Mouse (Mus musculus) lung, postnatal 25 days (tissue): ENCODE results near the gene Slc18a3.

Source experiments
- DNase-seq: peaks from one replicate; pipeline ENCODE4 v3.0.0; 2022; ENCODE audit warnings: low spot score

Gene Slc18a3

DNA sequence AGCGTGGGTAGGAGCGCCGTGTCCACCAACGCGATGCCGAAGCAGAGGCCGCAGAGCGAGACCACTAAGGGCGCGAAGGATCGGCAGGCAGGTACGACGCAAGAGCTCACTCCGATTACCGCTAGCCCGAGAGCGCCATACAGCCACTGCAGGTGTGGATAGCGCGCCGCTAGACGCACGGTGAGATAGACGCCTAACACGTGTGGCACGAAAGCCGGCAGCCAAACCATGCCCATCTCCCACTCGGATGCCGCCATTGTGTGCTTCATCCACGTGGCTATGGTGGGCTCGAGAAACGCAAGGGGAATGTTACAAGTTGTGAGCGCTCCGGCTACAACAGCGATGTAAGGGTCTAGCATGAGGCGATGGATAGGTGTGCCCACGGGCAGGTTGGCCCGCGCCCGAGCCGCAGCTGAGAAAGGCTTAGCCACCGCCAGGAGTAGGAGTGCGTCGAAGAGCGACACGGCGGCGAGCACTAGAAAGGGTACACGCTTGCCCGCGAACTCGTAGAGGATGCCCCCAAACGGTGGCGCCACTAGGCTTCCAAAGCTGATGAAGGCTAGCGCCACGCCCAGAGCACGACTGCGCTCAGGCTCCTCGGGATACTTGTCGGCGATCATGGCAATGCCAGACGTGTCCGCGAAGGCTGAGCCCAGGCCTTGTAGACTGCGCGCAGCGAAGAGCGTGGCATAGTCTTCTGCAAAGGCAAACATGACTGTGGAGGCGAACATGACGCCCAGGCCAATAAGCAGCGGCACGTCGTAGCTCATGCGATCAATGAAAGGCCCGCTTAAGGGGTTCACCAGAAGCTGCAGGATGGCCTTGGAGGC lies 1.2 kb downstream of the Slc18a3 start:
- no peak for DNase-seq

DNA sequence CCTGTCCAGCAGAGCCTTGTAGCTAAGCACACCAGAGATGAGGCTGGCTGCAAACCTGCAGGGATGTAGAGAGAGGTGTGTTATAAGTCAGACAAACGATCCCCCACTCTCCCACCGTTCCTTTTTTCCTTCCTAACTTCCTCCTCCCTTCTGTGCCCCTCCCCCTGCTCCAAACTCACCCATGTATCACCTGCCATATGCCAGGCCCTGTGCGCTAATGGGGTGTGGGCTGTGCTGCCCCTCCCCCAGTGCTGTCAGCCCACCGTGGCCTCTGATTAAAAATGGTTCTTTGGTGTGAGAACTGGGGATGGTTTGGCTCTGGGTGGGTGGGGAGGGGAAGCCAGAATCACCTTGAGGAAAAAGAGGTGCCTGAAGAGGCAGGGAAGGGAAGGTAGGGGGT lies 12.1 kb downstream of the Slc18a3 start:
- DNase-seq = no peak

DNA sequence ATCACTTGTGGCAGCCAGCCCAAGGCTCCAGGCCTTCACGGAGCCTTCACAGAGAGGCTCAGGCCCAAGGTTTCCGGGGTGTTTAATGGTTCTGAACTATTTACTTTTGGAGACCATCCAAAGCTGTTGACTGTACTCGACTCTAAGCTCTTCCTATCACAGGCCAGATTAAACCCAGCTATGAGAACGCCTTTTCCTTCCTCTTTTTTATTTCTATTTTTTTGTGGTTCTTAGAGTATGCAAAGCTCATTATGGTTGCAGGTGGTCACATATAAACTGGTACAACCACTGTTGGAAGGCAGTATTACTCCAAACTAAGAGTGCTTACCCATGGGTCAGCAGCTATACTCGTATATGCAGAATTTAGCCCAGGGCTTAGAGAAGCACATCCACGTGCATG lies 17.7 kb downstream of the Slc18a3 start:
- DNase-seq = no peak

DNA sequence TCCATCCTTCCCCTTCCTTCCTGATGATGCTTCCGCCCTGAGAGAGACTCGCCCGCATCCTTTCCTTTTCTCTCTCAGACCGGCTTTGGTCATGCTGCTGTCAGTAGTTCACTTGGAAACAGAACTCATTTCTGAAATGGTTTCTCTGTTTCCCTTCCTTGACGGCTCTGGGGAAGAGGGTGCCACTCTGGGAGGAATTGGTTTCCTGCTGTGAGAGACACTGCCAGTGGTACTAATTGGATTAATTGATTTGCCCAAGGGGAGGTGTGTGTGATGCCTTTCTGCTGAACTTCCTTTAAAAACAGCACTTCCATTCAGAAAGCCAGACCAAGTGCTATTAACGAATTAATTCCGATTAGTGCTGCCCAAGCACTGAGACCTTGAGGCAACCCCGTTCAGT lies 21.2 kb downstream of the Slc18a3 start:
- no peak for DNase-seq

DNA sequence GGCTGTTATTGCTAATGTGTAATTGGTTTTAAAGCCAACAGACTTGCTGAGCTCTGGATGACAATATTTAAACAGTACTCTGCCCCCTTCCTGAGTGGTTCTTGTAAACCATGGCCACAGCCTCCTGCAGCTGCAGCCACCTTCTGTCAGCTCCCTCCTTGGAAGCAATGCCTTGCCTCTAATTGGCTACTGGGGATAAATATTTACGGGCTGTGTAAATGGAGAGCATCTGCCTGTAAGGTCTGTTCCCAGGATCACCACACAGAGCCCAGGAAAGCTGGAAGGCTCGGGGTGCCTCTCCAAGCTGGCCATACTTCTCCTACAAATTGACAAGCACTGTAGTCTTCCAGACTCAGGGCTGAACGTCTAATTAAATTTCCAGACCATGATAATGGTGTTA lies 24.9 kb downstream of the Slc18a3 start:
- no peak for DNase-seq

DNA sequence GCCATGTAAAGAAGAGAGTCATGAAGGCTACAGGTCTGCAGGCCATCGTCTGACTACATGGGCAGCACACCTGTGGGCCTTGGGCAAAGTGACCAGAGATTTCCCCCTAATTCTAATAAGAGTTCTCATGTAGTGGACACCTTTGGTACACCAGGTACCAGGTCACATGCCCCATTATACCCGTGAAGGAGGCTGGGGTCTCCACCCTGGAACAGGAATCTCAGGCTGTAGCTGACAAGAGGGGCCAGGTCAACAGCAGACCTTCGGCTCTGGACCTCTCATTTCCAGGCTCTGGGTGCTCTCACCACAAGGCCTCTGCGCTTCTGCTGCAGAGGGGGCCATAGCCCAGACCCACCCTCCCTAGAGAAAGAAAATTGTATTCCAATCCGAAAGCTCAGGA lies 25.3 kb downstream of the Slc18a3 start:
- DNase-seq = no peak

DNA sequence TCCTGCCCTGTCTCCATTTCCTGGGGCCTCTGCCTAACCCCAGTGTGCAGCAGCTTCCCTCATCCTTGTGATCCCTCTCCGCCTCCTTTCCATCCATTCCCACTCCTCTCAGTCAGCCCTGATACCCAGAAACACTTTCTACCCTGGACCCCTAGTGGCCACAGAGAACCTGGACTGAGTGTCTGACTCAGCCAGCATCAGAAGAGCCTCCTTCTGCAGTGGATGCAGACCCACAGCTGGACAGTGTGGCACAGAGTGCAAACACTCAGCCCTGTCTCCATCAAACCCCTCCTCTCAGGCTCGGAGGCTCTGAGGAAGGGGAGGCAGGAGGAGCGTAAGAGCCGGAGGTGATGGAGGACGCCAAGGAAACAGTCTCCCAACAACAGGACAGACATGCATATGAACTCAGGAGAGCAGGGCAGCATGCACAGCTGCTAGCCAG lies 27.3 kb downstream of the Slc18a3 start:
- DNase-seq = no peak

DNA sequence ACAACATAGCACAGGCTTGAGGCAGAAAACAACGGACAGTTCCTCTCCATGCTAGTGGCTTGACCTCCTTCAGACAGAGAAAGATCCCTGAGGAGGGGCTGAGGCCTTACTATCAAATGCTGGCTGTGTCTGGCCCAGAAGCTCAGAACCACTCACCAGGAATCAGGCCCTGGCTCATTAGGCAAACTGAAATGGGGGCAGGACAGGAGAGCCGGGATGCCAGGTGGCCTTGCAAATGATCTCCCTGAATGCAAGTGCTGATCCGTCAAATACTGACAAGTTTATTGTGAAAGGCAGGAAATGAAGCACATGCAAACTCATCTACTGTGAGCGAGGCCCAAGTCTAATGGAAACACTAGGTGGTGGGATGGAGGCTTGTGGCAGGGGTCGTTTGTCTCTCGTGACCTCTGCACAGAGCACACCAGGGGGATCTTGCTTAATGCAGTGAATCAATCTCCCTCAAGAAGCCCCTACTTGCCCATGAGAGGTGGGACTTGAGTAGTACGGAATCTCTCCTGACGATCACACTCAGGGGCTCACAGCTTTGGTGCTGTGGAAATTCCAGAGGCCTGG lies 35.5 kb downstream of the Slc18a3 start:
- no peak for DNase-seq

DNA sequence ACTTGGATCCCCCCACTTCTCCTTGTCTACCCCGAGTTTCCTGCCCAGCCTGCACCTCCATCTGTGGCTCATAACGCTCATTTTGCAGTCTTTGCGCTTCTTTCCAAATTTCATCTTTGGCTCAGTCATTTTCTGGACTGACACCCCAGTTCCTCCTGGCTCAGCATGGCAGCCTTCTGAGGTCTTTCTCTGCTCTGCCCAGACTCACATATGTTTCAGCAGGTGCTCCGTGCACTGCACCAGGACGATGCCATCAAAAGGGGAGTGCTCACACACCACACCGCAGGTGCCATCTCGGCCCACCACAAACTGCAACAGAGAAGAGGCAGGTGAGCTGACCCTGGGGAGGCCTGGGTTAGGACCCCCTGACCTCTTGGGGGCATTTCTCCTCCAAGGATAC lies 40.7 kb downstream of the Slc18a3 start:
- DNase-seq = no peak

DNA sequence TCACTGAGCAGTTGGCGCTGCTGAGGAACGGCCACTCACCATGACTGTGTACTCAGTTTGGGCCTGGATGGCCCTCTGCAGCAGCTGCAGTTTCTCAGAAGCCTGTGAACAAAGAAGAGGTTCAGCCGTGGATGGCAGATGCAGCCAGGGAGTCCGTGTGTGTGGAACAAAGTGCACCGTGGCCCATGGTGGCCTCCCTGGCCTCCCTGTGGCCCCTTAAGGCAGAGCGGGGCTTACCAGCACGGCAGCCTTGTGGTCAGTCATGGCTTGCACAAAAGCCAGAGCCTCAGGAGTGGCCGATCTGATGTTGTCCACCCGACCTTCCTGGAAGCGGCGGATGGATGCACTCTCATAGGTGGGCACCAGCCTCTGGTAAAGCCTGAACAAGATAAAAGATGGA lies 45.9 kb downstream of the Slc18a3 start:
- DNase-seq = no peak
